Mouse (Mus musculus) spleen, adult 2 months (tissue): ENCODE measurements around the gene Spsb1. TPM values are rescaled to one million over a fixed set of nuclear protein-coding genes. Genes with fewer than 3 reads are reported as not detected.
A peak's percentile ranks its signal among the peaks of the same experiment; 100 is the strongest.

Experiments
- DNase-seq, 2 experiments: peaks; one replicate each; pipeline versions ENCODE4 v3.0.0 to v3.0.0-alpha.2; 2012 to 2021; ENCODE audit warnings: low spot score in 2 of 2, low read depth in 1 of 2
- H3K27ac ChIP-seq: fragments of 200-500 bp; 2 replicates; pipeline ENCODE4 v1.5.1; 2012; ENCODE audit warnings: low read length, inconsistent platforms; ENCODE audit not compliant: insufficient read depth
- H3K27me3 ChIP-seq: fragments of 200-500 bp; 2 replicates; pipeline ENCODE4 v1.6.1; 2012; ENCODE audit warnings: mild to moderate bottlenecking, moderate library complexity, low read length, inconsistent platforms; ENCODE audit not compliant: control insufficient read depth, insufficient read depth
- H3K36me3 ChIP-seq: fragments of 200-500 bp; 2 replicates; pipeline ENCODE4 v1.6.1; 2012; ENCODE audit warnings: mild to moderate bottlenecking, low read length, inconsistent platforms; ENCODE audit not compliant: control insufficient read depth, insufficient read depth
- H3K4me1 ChIP-seq: fragments of 200-500 bp; 2 replicates; pipeline ENCODE4 v1.6.1; 2011; ENCODE audit warnings: inconsistent platforms; ENCODE audit not compliant: control insufficient read depth, insufficient read depth, insufficient read length
- H3K4me3 ChIP-seq: fragments of 200-500 bp; 2 replicates; pipeline ENCODE4 v1.5.1; 2011; ENCODE audit warnings: mild to moderate bottlenecking, inconsistent platforms; ENCODE audit not compliant: insufficient read depth, insufficient read length; ENCODE audit errors: extremely low read depth
- CTCF ChIP-seq: fragments of 200-500 bp; IDR thresholded peaks from 2 replicates; pipeline ENCODE4 v1.5.1; 2011; ENCODE audit warnings: mild to moderate bottlenecking, inconsistent platforms; ENCODE audit not compliant: insufficient read depth, insufficient read length, insufficient replicate concordance; ENCODE audit errors: extremely low read depth
- POLR2A ChIP-seq: fragments of 200-500 bp; IDR thresholded peaks from 2 replicates; pipeline ENCODE4 v1.6.1; 2011; ENCODE audit warnings: low read depth, low read length, inconsistent platforms
- WGBS: fragments of 180-500 bp; shearing (Covaris S2); methylation state at CpG from one replicate; pipeline ENCODE4 v1.1.7; 2018; 5-methylcytosine and 5-hydroxymethylcytosine counted together
- polyA plus RNA-seq: library from polyadenylated mRNA; depleted of rRNA; stranded (reverse); fragments of >200 nt; gene quantifications from 2 replicates; pipeline ENCODE4 v1.2.3, GENCODE M21; 2012; rRNA removed

Spsb1 gene
- 5.9 and 8.1 TPM in 2 replicates for polyA plus RNA-seq

DNA sequence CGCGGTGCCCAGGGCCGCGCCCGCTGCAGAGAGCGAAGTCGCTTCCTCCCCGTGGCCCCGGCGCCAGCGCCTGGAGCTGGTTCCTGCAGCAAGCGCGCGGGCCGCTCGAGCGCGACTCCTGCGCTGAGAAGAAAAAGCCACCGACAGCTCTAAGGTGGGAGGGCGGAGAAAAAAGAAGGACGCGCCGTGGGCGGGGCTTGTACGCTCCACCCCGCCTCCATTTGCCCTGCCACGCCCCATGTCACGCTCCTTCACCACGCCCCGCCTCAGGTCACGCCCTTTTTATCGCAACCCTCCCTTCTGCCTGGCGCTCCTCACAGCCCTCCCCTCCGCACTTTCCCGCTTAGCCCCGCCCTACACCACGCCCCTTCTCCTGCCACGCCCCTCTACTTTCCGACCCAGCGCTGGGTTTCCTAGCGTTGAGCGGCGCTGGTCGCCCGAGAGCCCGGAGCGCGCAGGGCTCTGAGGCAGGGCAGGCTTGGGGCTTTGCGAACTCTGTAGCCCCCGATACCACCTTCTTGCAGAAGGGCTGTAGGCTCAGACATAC is at the start of gene Spsb1:
Gene Spsb1 (minus strand): TSS at position 151 of the 547 bp plus-strand sequence.
- peak within 1 kb of the TSS; percentile 41; the same call in 1 of the 2 replicates for H3K27ac ChIP-seq
- H3K36me3 ChIP-seq = no peaks in the 10 kb centered on the region
- no peaks in the 10 kb centered on the region; the same call in none of the 2 replicates for H3K4me1 ChIP-seq
- WGBS = under 1% methylated on average over 45 of the region's 51 CpGs
- peak within 1 kb of the TSS; percentile 60 for H3K4me3 ChIP-seq
- TF ChIP-seq CTCF (no peak), POLR2A (peak; percentile 76)
- H3K27me3 ChIP-seq = no peaks in the 10 kb centered on the region
- DNase-seq = peak; percentile 91 to 98

DNA sequence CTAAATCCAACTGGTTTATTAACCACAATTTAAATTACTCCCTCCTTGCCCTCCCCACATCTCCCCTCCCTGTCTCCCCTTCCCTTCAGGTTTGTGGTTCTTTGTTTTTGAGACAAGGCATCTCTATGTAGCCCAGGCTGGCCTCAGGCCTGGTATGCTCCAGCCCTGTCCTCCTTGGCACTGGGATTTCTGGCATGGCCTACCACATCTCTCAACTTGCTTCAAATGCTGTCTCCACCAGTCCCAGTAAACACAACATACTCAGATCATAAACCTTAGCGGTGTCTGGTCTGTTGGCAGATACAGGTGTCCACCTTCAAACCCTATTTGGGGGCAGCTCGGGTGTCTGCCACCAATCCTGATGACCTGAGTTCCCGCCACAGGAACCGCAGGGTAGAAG is 48.8 kb upstream of the Spsb1 start:
- DNase-seq = no peak
- WGBS = 79% methylated on average over 4 of the region's 4 CpGs
- H3K4me1 ChIP-seq = peaks cover 13% of the 10 kb centered on the region; the same call in 1 of the 2 replicates
- H3K36me3 ChIP-seq = no peaks in the 10 kb centered on the region
- TF ChIP-seq CTCF = no peak
- TF ChIP-seq POLR2A = no peak
- no peaks in the 10 kb centered on the region for H3K27me3 ChIP-seq
- H3K27ac ChIP-seq = no peak overlapping the region
- H3K4me3 ChIP-seq = no peak overlapping the region

DNA sequence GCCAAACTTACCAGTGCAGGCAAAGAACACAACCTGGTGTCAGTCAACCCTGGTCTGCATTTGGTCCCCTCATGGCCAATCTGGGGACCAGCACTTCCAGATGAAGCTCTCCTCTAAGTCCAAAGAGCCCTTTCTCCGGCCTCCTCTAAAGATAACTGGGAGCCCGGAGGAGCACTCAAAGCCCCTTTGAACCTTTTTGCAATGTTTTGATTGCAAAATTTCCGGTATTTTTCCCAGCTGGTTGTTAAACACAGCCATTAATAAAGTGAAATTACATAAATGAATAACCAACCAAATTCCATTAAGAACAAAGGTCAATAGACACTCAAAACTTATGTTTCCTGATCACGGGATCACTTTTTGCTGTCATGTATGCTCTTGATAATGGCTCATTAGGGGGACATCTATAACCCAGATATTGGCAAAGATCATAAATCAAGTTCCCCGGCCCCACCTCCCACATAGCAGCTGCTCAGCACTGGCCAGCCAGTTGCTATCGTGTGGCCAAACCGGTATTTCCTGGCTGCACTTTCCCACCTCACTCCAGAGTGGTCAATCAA is 48.3 kb upstream of the Spsb1 start:
- no peaks in the 10 kb centered on the region for H3K27me3 ChIP-seq
- H3K4me1 ChIP-seq = peaks cover 10% of the 10 kb centered on the region; the same call in 1 of the 2 replicates
- 80% methylated on average over 7 of the region's 7 CpGs for WGBS
- no peak overlapping the region for H3K4me3 ChIP-seq
- peak overlapping the region; percentile 31; the same call in 1 of the 2 replicates for H3K27ac ChIP-seq
- TF ChIP-seq POLR2A = no peak
- no peak for TF ChIP-seq CTCF
- DNase-seq = no peak
- no peaks in the 10 kb centered on the region for H3K36me3 ChIP-seq

DNA sequence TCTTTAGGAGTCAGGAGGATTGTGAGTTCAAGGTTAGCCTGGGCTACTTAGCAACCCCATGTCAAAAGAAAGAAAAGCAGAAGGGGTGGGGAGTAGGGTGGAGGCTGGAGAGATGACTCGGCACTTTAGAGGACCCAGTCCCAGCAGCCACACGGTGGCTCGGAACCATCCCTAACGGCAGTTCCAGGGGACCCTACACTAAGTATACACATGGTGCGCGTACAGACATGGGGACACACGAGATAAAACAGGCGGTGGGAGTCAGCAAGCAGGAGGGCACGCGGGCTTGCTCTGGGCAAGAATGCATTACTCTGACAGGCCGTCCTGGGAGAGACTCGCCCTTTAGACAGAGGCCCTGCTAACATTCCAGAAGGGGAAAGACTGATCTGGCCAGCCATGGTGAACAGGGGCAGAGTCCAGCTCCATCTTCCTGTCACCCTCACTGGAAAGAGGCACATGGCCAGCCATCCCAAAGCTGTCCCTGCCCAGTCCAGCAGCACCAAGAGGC is 47.2 kb upstream of the Spsb1 start:
- no peaks in the 10 kb centered on the region for H3K36me3 ChIP-seq
- no peaks in the 10 kb centered on the region for H3K27me3 ChIP-seq
- 62% methylated on average over 12 of the region's 12 CpGs for WGBS
- DNase-seq = no peak
- H3K4me1 ChIP-seq = peaks cover 7% of the 10 kb centered on the region; the same call in 1 of the 2 replicates
- H3K4me3 ChIP-seq = peak overlapping the region; percentile 12; the same call in 1 of the 2 replicates
- TF ChIP-seq POLR2A (no peak), CTCF (no peak)
- peak overlapping the region; percentile 6; the same call in 1 of the 2 replicates for H3K27ac ChIP-seq

DNA sequence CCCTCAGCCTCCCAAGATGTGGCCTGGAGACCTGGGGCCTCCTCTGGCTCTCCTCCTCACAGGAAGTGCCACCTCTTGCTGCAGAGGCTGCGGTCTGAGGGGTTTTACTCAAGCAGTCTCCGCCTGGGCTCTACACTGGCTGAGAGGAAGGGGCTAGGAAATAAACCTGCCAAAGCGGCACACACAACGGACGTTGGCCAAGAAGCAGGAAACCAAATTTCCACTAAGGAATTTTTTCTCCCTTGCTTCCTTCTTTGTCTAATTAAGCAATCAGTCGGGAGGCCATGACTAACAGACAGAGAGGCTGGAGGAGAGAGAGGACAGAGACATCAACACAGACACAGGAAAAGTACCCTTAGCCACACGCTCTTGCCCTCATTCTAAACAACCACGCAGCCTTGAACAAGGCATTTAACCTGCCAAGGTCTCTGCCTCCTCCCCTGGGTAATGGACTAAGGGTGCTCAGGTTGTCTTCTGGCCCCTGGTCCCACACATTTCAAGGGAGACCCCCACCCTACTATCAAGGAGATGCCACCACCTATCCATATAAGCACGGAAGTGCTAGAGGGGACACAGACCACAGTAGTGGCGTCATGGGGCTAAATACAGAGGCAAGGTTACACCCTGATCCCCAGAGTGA is 46.5 kb upstream of the Spsb1 start:
- no peak overlapping the region; the same call in 1 of the 2 replicates for H3K4me3 ChIP-seq
- DNase-seq = peak in 1 of 2 experiments; percentile 21
- no peaks in the 10 kb centered on the region for H3K36me3 ChIP-seq
- H3K27ac ChIP-seq = peak overlapping the region; percentile 39
- 22% methylated on average over 10 of the region's 10 CpGs for WGBS
- TF ChIP-seq CTCF (no peak), POLR2A (no peak)
- H3K4me1 ChIP-seq = peaks cover 7% of the 10 kb centered on the region; the same call in 1 of the 2 replicates
- no peaks in the 10 kb centered on the region for H3K27me3 ChIP-seq

DNA sequence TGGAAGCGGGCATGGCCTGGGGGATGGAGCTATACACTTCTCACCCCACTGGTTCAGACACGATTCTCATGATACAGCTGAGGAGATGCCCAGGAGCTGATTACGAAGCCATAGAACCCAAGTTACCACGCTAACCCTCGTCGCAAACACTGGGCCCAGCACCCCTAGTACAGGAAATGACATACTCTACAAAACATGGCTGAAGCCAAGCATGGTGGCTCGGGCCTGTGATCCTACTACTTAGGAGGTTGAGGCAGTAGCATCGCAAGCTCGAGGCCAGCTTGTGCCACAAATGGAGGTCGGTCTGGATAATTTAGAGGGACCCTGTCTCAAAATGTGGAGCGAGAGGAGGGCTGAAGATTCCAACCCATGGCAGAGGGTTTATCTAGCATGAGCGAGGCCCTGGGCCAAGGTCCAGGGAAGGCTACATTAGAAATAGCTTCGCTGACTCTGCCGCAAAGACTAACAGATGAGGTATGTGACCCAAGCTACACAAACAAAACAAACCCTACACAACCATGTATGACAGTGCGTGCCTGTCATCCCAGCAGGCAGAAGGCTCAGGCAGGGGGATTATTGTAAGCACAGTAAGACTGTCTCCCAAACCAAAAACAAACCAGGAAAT is 45.2 kb upstream of the Spsb1 start:
- H3K4me1 ChIP-seq = peaks cover 7% of the 10 kb centered on the region; the same call in 1 of the 2 replicates
- H3K27ac ChIP-seq = no peak overlapping the region
- no peak for DNase-seq
- H3K36me3 ChIP-seq = peaks cover 6% of the 10 kb centered on the region; the same call in 1 of the 2 replicates
- TF ChIP-seq POLR2A (no peak), CTCF (no peak)
- no peaks in the 10 kb centered on the region for H3K27me3 ChIP-seq
- 88% methylated on average over 15 of the region's 15 CpGs for WGBS
- H3K4me3 ChIP-seq = no peak overlapping the region
